Mouse (Mus musculus) retina, embryonic 14.5 days (tissue): ENCODE measurements around the gene Tiam1.
A peak's percentile ranks its signal among the peaks of the same experiment; 100 is the strongest.

Source experiments
- DNase-seq: peaks from one replicate; pipeline ENCODE4 v3.0.0-alpha.2; 2015; ENCODE audit warnings: low spot score

Tiam1 gene

GRCm38 (mm10) chr16:89993991-89994825, 149.4 kb downstream of the Tiam1 start:
- DNase-seq, result no peak

- no peak for DNase-seq
These were observed 150.1 kb downstream of the Tiam1 start for GRCm38 (mm10) chr16:89993506-89993905.

GRCm38 (mm10) chr16:89991701-89992152, 151.8 kb downstream of the Tiam1 start:
- DNase-seq, result no peak

- no peak for DNase-seq
These were observed 153.1 kb downstream of the Tiam1 start for GRCm38 (mm10) chr16:89990288-89990955.

GRCm38 (mm10) chr16:89989816-89990215, 153.8 kb downstream of the Tiam1 start:
- DNase-seq, result no peak

- peak; percentile 37 for DNase-seq
These were observed 156.8 kb downstream of the Tiam1 start for GRCm38 (mm10) chr16:89986672-89987362.

DNA sequence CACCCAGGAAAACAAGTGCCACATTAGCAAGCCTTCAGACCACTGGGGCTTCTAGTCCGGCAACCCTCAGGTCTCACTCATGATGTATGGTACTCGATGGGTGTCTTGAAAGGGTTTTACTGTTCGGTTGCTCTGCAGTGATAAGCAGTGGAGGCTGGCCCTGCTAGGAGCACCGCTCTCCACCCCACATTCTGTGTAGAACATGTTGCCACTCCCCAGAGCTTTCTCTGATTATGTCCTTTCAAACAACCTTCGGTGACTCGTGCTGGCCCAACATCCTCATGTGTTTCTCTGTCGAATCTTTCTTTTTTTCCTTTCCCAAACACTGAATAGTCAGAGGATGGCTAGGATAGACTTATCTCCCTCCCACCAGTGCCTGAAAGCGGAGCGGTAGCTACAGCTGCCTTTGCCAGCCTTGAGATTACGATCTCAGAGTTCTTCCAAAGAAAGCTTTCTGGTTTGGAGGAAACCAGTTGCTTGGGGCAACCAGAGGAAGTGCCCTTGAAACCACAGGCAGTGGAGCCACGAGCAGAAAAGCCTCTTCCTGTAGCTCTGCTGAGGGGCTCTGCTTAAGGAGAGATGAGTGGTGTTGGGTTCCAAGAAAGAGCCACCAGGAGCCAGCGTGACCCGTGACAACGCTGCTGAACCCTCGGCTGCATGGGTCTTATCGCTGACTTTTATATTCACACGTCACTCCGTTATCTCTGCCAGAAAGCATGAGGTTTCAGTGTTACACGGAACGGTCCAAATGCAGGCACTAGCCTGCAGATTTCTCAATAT, 157.7 kb downstream of the Tiam1 start:
- DNase-seq, result no peak

GRCm38 (mm10) chr16:89980075-89980744, 163.4 kb downstream of the Tiam1 start:
- no peak for DNase-seq

DNA sequence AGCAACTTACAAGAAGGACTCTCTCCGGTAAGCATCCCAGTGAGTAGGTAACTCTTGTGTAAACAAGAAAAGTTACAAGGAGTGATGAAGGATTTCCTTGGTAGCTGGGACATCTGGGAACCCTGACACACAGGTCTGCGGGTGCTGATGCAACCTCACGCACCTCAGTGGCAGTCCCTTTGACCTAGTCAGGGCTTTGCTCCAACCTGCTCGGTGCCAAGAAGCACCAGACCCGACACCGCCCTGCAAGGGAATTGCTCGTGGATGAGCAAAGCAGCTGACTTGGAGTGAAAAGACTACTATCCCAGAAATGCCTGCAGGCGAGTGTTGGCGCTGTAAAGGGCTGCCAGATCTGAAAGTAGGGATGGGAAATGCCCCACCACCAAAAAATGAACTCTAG, 168.1 kb downstream of the Tiam1 start:
- DNase-seq, result no peak

- DNase-seq, result no peak
These were observed 169.5 kb downstream of the Tiam1 start for GRCm38 (mm10) chr16:89973814-89974712.

GRCm38 (mm10) chr16:89972854-89973487, 170.6 kb downstream of the Tiam1 start:
- no peak for DNase-seq

- no peak for DNase-seq
These were observed 171.6 kb downstream of the Tiam1 start for GRCm38 (mm10) chr16:89972018-89972417.

DNA sequence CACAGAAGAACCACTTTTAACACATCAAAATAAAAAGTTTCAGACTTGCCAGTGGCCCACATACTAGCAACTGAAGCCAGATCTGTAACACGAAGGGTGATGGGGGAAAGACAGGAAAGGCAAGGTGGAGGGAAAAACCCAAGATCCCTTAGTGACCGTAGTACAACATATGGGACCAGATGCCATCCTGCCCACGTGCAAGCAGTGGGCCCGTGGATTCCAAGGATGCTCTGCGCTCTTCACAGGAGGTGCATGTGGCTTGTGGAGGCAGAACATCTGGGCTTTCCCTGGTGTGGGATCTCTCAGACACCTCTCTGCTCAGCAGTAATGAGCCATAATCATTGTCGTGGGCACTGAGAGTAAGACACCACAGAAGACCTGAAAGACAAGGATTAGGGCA, 175.5 kb downstream of the Tiam1 start:
- DNase-seq, result no peak

- DNase-seq, result no peak
These were observed 180.7 kb downstream of the Tiam1 start for GRCm38 (mm10) chr16:89962876-89963275.

GRCm38 (mm10) chr16:89960904-89961303, 182.7 kb downstream of the Tiam1 start:
- no peak for DNase-seq

DNA sequence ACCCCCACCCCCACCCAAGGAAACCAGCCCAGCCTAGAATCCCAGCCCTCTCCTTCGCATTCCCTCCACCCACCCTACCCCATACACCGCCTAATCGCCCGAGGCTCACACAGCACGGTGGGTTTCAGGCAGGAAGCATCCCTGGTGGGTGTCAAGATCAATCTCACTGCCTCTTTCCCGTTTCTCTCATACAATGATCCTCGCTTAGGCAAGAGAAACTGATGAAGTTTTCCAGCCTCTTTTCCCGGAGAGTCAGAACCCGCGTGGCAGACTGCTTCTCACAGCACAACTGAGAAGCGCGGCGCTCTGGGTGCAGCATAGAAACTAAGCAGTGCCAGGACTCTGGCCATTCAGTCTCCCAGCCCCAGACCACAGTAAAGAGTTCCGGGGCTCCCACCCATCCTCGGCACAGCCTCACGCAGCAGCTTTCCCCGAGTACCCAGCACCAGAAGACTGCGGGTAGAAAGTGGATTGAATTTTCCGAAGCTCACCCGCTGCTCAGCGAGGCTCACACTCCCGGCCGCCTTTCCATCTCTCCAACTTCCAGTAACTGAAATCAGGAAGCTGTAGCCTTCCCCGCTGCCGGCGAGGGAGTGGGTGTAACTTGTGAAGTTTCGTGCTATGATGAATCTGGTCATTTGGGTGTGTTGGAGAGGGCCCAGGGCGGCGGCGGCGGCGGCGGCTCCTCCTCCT, 183.2 kb downstream of the Tiam1 start:
- peak; percentile 55 for DNase-seq

GRCm38 (mm10) chr16:89958982-89959381, 184.6 kb downstream of the Tiam1 start:
- peak; percentile 33 for DNase-seq

DNA sequence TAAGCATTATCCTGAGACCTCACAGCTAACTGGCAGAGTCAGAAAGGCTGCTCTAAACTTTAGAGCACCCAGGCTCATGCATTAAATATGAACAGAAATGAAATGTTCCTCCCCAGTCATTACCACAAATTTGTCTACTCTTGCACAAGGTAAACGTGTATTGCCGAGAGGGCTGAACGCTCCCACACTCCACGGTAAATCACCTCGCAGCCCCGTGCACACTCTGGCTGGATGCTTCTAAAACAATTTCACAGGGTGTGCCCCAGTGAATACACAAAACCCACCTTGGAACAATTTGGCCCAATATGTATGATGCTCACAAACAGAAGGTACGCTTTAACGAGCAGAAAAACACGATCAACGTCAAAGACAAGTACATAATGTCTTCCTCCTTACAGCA, 185.5 kb downstream of the Tiam1 start:
- no peak for DNase-seq

DNA sequence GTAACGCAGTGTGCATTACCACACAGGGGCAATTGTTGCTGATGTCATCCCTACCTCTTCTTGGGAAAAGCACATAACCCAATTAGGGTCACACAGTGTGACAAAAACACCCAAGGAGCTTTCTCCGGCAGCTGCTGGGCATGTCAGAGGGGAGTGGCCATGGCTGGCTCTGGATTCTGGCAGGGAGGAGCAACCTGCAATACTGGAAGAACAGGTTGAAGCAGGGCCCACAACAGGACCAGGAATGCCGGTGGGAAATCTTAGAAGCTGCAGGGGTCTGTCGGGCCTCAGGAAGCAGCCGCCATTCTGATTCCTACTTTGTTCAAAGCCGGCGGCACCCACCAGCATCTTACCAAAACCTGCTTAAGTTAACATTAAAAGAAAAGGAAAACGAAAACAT, 189.0 kb downstream of the Tiam1 start:
- DNase-seq, result no peak
